Mouse (Mus musculus) hindbrain, embryonic 13.5 days (tissue): Measurements from ENCODE around the gene Glud1. TPM values are rescaled to one million over a fixed set of nuclear protein-coding genes. Genes with fewer than 3 reads are reported as not detected.
A peak's percentile ranks its signal among the peaks of the same experiment; 100 is the strongest.

Experiments used
- ATAC-seq: fragments of 200-750 bp; cut with Nextera tagmentation; 2 replicates; pipeline ENCODE4 v1.8.0; 2017; ENCODE audit warnings: moderate TSS enrichment; ENCODE audit not compliant: low FRiP score
- H3K27ac ChIP-seq: fragments of 300-500 bp; sonication (generic); 2 replicates; pipeline ENCODE4 v1.5.1; 2015; ENCODE audit warnings: inconsistent platforms, mild to moderate bottlenecking, moderate library complexity
- H3K27me3 ChIP-seq: fragments of 300-500 bp; sonication (generic); 2 replicates; pipeline ENCODE4 v1.6.1; 2015; ENCODE audit warnings: mild to moderate bottlenecking, inconsistent platforms
- H3K36me3 ChIP-seq: fragments of 300-500 bp; sonication (generic); 2 replicates; pipeline ENCODE4 v1.6.1; 2015; ENCODE audit warnings: mild to moderate bottlenecking, inconsistent platforms
- H3K4me1 ChIP-seq: fragments of 300-500 bp; sonication (generic); replicated peaks from 2 replicates; pipeline ENCODE4 v1.6.1; 2015; ENCODE audit warnings: inconsistent platforms
- H3K4me2 ChIP-seq: fragments of 300-500 bp; sonication (generic); 2 replicates; pipeline ENCODE4 v1.6.1; 2015; ENCODE audit warnings: inconsistent platforms, mild to moderate bottlenecking, moderate library complexity
- H3K4me3 ChIP-seq: fragments of 300-500 bp; sonication (generic); 2 replicates; pipeline ENCODE4 v1.5.1; 2015; ENCODE audit warnings: mild to moderate bottlenecking, inconsistent platforms
- H3K9ac ChIP-seq: fragments of 300-500 bp; sonication (generic); 2 replicates; pipeline ENCODE4 v1.6.1; 2015; ENCODE audit warnings: mild to moderate bottlenecking, inconsistent platforms
- H3K9me3 ChIP-seq: fragments of 300-500 bp; sonication (generic); 2 replicates; pipeline ENCODE4 v1.6.1; 2016; ENCODE audit warnings: inconsistent platforms
- WGBS: fragments of 180-500 bp; shearing (Covaris S2); methylation state at CpG from one replicate; pipeline ENCODE4 v1.1.7; 2015; 5-methylcytosine and 5-hydroxymethylcytosine counted together
- polyA plus RNA-seq: library from polyadenylated mRNA; unstranded; fragments of >200 nt; fragmentation: Nextera tagmentation; extraction: Ambion mirVana; gene quantifications from 2 replicates; pipeline ENCODE4 v1.2.1, GENCODE M21; 2015

Gene Glud1
- polyA plus RNA-seq, 1 experiment from 2014 or later = 100.0 TPM

- Histone ChIP-seq H3K9ac (no peak overlapping the region), H3K36me3 (peaks cover 60% of the 10 kb centered on the region), H3K27ac (no peak overlapping the region), H3K27me3 (no peaks in the 10 kb centered on the region), H3K4me1 (no peaks in the 10 kb centered on the region), H3K4me3 (no peak overlapping the region), H3K4me2 (no peak overlapping the region), H3K9me3 (no peaks in the 10 kb centered on the region)
- 91% methylated on average over 4 of the region's 4 CpGs for WGBS
- no peak for ATAC-seq
These were observed 32.6 kb downstream of the Glud1 start for GRCm38 (mm10) chr14:34343078-34343477.

GRCm38 (mm10) chr14:34344361-34344760, 33.8 kb downstream of the Glud1 start:
- Histone ChIP-seq H3K4me3 (no peak overlapping the region), H3K9me3 (no peaks in the 10 kb centered on the region), H3K36me3 (peaks cover 48% of the 10 kb centered on the region), H3K4me2 (no peak overlapping the region), H3K27me3 (no peaks in the 10 kb centered on the region), H3K9ac (no peak overlapping the region), H3K27ac (no peak overlapping the region), H3K4me1 (no peaks in the 10 kb centered on the region)
- ATAC-seq = no peak
- 86% methylated on average over 5 of the region's 5 CpGs for WGBS

- Histone ChIP-seq H3K36me3 (peaks cover 35% of the 10 kb centered on the region), H3K4me3 (no peak overlapping the region), H3K27ac (no peak overlapping the region; the same call in 1 of the 2 replicates), H3K27me3 (no peaks in the 10 kb centered on the region), H3K9me3 (no peaks in the 10 kb centered on the region), H3K9ac (no peak overlapping the region), H3K4me1 (no peaks in the 10 kb centered on the region), H3K4me2 (no peak overlapping the region)
- ATAC-seq = 0 out of 2 replicates have a peak, but pooled peaks have one; percentile 21
- WGBS = 65% methylated on average over 12 of the region's 12 CpGs
These were observed 35.4 kb downstream of the Glud1 start for GRCm38 (mm10) chr14:34345771-34346566.

- Histone ChIP-seq H3K4me3 (no peak overlapping the region), H3K36me3 (peaks cover 23% of the 10 kb centered on the region), H3K4me2 (no peak overlapping the region), H3K9me3 (no peaks in the 10 kb centered on the region), H3K4me1 (no peaks in the 10 kb centered on the region), H3K27ac (no peak overlapping the region), H3K27me3 (no peaks in the 10 kb centered on the region), H3K9ac (no peak overlapping the region)
- 94% methylated on average over 5 of the region's 5 CpGs for WGBS
- ATAC-seq = no peak
These were observed 36.6 kb downstream of the Glud1 start for GRCm38 (mm10) chr14:34347084-34347483.

- Histone ChIP-seq H3K27me3 (no peaks in the 10 kb centered on the region), H3K9ac (no peak overlapping the region), H3K36me3 (peaks cover 12% of the 10 kb centered on the region), H3K4me3 (no peak overlapping the region), H3K4me2 (no peak overlapping the region), H3K9me3 (no peaks in the 10 kb centered on the region), H3K27ac (no peak overlapping the region), H3K4me1 (no peaks in the 10 kb centered on the region)
- 85% methylated on average over 7 of the region's 7 CpGs for WGBS
- ATAC-seq = no peak
These were observed 37.8 kb downstream of the Glud1 start for GRCm38 (mm10) chr14:34348301-34348700.

GRCm38 (mm10) chr14:34349007-34349406, 38.5 kb downstream of the Glud1 start:
- no peak overlapping the region for H3K9ac ChIP-seq
- ATAC-seq = no peak
- no peak overlapping the region for H3K27ac ChIP-seq
- no peaks in the 10 kb centered on the region for H3K27me3 ChIP-seq
- no peak overlapping the region for H3K4me2 ChIP-seq
- H3K36me3 ChIP-seq = peaks cover 9% of the 10 kb centered on the region
- no peak overlapping the region for H3K4me3 ChIP-seq
- H3K9me3 ChIP-seq = no peaks in the 10 kb centered on the region
- WGBS = 86% methylated on average over 8 of the region's 8 CpGs
- H3K4me1 ChIP-seq = no peaks in the 10 kb centered on the region

- 58% methylated on average over 3 of the region's 3 CpGs for WGBS
- Histone ChIP-seq H3K4me3 (no peak overlapping the region), H3K9me3 (no peaks in the 10 kb centered on the region), H3K27me3 (no peaks in the 10 kb centered on the region), H3K4me2 (no peak overlapping the region), H3K27ac (no peak overlapping the region), H3K9ac (no peak overlapping the region), H3K4me1 (no peaks in the 10 kb centered on the region), H3K36me3 (no peaks in the 10 kb centered on the region)
- no peak for ATAC-seq
These were observed 41.1 kb downstream of the Glud1 start for GRCm38 (mm10) chr14:34351660-34352059.

- 60% methylated on average over 6 of the region's 6 CpGs for WGBS
- H3K4me2 ChIP-seq = no peak overlapping the region
- no peaks in the 10 kb centered on the region for H3K36me3 ChIP-seq
- H3K27me3 ChIP-seq = no peaks in the 10 kb centered on the region
- H3K9me3 ChIP-seq = no peaks in the 10 kb centered on the region
- H3K4me3 ChIP-seq = no peak overlapping the region
- no peak overlapping the region for H3K9ac ChIP-seq
- no peak for ATAC-seq
- H3K27ac ChIP-seq = no peak overlapping the region
- no peaks in the 10 kb centered on the region for H3K4me1 ChIP-seq
These were observed 42.0 kb downstream of the Glud1 start for GRCm38 (mm10) chr14:34352523-34352922.

- no peak for ATAC-seq
These were observed 42.8 kb downstream of the Glud1 start for GRCm38 (mm10) chr14:34353326-34353725.

GRCm38 (mm10) chr14:34354456-34354855, 43.9 kb downstream of the Glud1 start:
- H3K27me3 ChIP-seq = no peaks in the 10 kb centered on the region
- no peaks in the 10 kb centered on the region for H3K4me1 ChIP-seq
- H3K4me2 ChIP-seq = no peak overlapping the region
- H3K9ac ChIP-seq = no peak overlapping the region
- WGBS = 89% methylated on average over 4 of the region's 4 CpGs
- no peak for ATAC-seq
- no peak overlapping the region for H3K4me3 ChIP-seq
- H3K36me3 ChIP-seq = no peaks in the 10 kb centered on the region
- no peaks in the 10 kb centered on the region for H3K9me3 ChIP-seq
- H3K27ac ChIP-seq = no peak overlapping the region

More at GRCm38 (mm10) chr14:34353326-34353725, 42.8 kb downstream of the Glud1 start:
- H3K4me1 ChIP-seq = no peaks in the 10 kb centered on the region
- H3K4me2 ChIP-seq = no peak overlapping the region
- no peaks in the 10 kb centered on the region for H3K27me3 ChIP-seq
- no peak overlapping the region for H3K27ac ChIP-seq
- no peak overlapping the region for H3K9ac ChIP-seq
- 90% methylated on average over 3 of the region's 3 CpGs for WGBS
- no peak overlapping the region for H3K4me3 ChIP-seq
- no peaks in the 10 kb centered on the region for H3K36me3 ChIP-seq
- H3K9me3 ChIP-seq = no peaks in the 10 kb centered on the region

GRCm38 (mm10) chr14:34355301-34355700, 44.8 kb downstream of the Glud1 start, which contains the start of gene Fam25c:
Gene Fam25c, minus strand, starts transcription at chr14:34355433.
- no peak within 1 kb of the TSS for H3K9ac ChIP-seq
- no peak within 1 kb of the TSS for H3K27ac ChIP-seq
- H3K4me3 ChIP-seq = no peak within 1 kb of the TSS
- no peak within 1 kb of the TSS for H3K4me2 ChIP-seq
- no peaks in the 10 kb centered on the region for H3K27me3 ChIP-seq
- no peak for ATAC-seq
- no peaks in the 10 kb centered on the region for H3K36me3 ChIP-seq
- no peaks in the 10 kb centered on the region for H3K4me1 ChIP-seq
- 88% methylated on average over 6 of the region's 6 CpGs for WGBS
- no peaks in the 10 kb centered on the region for H3K9me3 ChIP-seq

GRCm38 (mm10) chr14:34357671-34358455, 47.3 kb downstream of the Glud1 start:
- Histone ChIP-seq H3K27me3 (0 out of 2 replicates have a peak, but pooled peaks cover 3% of the 10 kb centered on the region), H3K4me2 (no peak overlapping the region), H3K4me1 (no peaks in the 10 kb centered on the region), H3K9ac (no peak overlapping the region), H3K4me3 (no peak overlapping the region), H3K36me3 (no peaks in the 10 kb centered on the region), H3K9me3 (no peaks in the 10 kb centered on the region), H3K27ac (no peak overlapping the region)
- no peak for ATAC-seq
- 84% methylated on average over 7 of the region's 7 CpGs for WGBS
